Comparison of ENCODE assay signal across 18 mouse cellular contexts in the genomic region with DNA sequence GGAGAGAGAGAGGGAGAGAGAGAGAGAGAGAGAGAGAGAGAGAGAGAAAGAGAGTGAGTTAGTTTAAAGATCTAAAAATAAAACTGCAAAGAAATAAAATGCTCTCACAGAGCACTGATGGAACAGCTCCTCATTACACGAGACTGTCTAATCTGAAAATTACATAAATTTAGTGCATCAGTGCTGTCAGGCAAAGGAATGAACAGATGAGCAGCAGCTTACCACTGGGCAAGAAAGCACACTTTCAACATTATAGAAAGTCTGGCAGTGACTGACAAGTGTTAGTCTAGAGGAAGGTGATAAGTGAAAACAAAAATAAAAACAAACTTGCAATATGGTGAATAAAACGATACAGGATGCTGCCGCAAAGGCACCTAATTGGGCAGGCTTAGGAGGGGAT.
"Had no signal": no experiment of that assay in that cellular context is flagged by ENCODE, and none has a peak within 500 bp of the region (broad histone marks: within the 10 kb centered on the region; RNA-seq: fewer than 3 reads in every experiment).

No protein-coding gene starts in this region.

- H3K9me3 ChIP-seq: lung, embryonic 15.5 days; megakaryocyte, embryonic 14.5 days; midbrain, embryonic 12.5 days; neural tube, embryonic 12.5 days; stomach, embryonic 15.5 days had no signal

- DNase-seq: liver, postnatal 0 days; lung, adult 2 months; lung, postnatal 14 days; lung, postnatal 36 days; midbrain, embryonic 14.5 days; right cerebral cortex, postnatal 14 days; thymus, adult 2 months; thymus, postnatal 25 days; thymus, postnatal 4 days had no signal

- H3K9ac ChIP-seq: liver, postnatal 0 days; lung, embryonic 15.5 days; midbrain, embryonic 12.5 days; neural tube, embryonic 12.5 days; stomach, embryonic 15.5 days had no signal

- H3K4me2 ChIP-seq: lung, embryonic 15.5 days; midbrain, embryonic 12.5 days; neural tube, embryonic 12.5 days; stomach, embryonic 15.5 days had no signal

- H3K4me3 ChIP-seq: lung, embryonic 15.5 days; megakaryocyte, embryonic 14.5 days; midbrain, embryonic 12.5 days; neural tube, embryonic 12.5 days; stomach, embryonic 15.5 days had no signal

- H3K36me3 ChIP-seq: lung, embryonic 15.5 days; midbrain, embryonic 12.5 days; neural tube, embryonic 12.5 days; stomach, embryonic 15.5 days had no signal

- H3K4me1 ChIP-seq: lung, embryonic 15.5 days; midbrain, embryonic 12.5 days; neural tube, embryonic 12.5 days; stomach, embryonic 15.5 days had no signal

- H3K27me3 ChIP-seq: lung, embryonic 15.5 days; megakaryocyte, embryonic 14.5 days; midbrain, embryonic 12.5 days; neural tube, embryonic 12.5 days; stomach, embryonic 15.5 days had no signal

- ATAC-seq: liver, postnatal 0 days; lung, postnatal 0 days; midbrain, embryonic 16.5 days had no signal

- H3K27ac ChIP-seq: lung, embryonic 15.5 days; macrophage; midbrain, embryonic 12.5 days; neural tube, embryonic 12.5 days; stomach, embryonic 15.5 days; stomach, postnatal 0 days had no signal
